Mouse (Mus musculus) CD4-positive helper T cell, adult 2 months (primary cell): ENCODE measurements around the gene Med29.

Experiments
- DNase-seq: peaks from one replicate; pipeline ENCODE4 v3.0.0-alpha.2; 2012; ENCODE audit warnings: low read depth, missing footprints, low spot score

The Med29 gene

GRCm38 (mm10) chr7:28354596-28354995, 37.9 kb downstream of the Med29 start:
- DNase-seq, result no peak

GRCm38 (mm10) chr7:28354113-28354581, 38.4 kb downstream of the Med29 start:
- no peak for DNase-seq

- peak; percentile 28 for DNase-seq
Measured at GRCm38 (mm10) chr7:28353267-28353666, 39.2 kb downstream of the Med29 start.

GRCm38 (mm10) chr7:28351676-28352191, 40.8 kb downstream of the Med29 start:
- DNase-seq, result no peak

- DNase-seq, result peak; percentile 97
Measured at GRCm38 (mm10) chr7:28350155-28350883, 42.2 kb downstream of the Med29 start, which contains the start of gene Rps16. Gene Rps16 (plus strand): TSS chr7:28350652.

GRCm38 (mm10) chr7:28348601-28349000, 43.9 kb downstream of the Med29 start:
- no peak for DNase-seq

- no peak for DNase-seq
Measured at GRCm38 (mm10) chr7:28347746-28348145, 44.8 kb downstream of the Med29 start.

GRCm38 (mm10) chr7:28344637-28345036, 47.9 kb downstream of the Med29 start:
- peak; percentile 83 for DNase-seq

GRCm38 (mm10) chr7:28341381-28341780, 51.1 kb downstream of the Med29 start:
- DNase-seq, result no peak

- peak; percentile 79 for DNase-seq
Measured at GRCm38 (mm10) chr7:28339213-28339917, 53.1 kb downstream of the Med29 start.

- DNase-seq, result peak; percentile 99
Measured at GRCm38 (mm10) chr7:28338108-28338998, 54.2 kb downstream of the Med29 start, which contains the start of gene Supt5. Gene Supt5 (minus strand): TSS chr7:28338746.
